Mouse (Mus musculus) urinary bladder, postnatal 4 days (tissue): ENCODE measurements around the gene Klk1.
A peak's percentile ranks its signal among the peaks of the same experiment; 100 is the strongest.

Experiments used
- DNase-seq, 2 experiments: peaks; one replicate each; pipeline ENCODE4 v3.0.0; 2021 to 2022; ENCODE audit warnings: low spot score in 2 of 2

The Klk1 gene

GRCm38 (mm10) chr7:44253023-44253616, 28.0 kb downstream of the Klk1 start:
- DNase-seq: no peak

- DNase-seq: no peak
Measured at GRCm38 (mm10) chr7:44254930-44255329, 29.8 kb downstream of the Klk1 start.

GRCm38 (mm10) chr7:44257278-44257677, 32.1 kb downstream of the Klk1 start, which contains the start of gene Acp4:
Gene Acp4, minus strand, starts transcription at chr7:44257378.
- DNase-seq: no peak

- DNase-seq: no peak
Measured at GRCm38 (mm10) chr7:44260410-44260809, 35.2 kb downstream of the Klk1 start.

- no peak for DNase-seq
Measured at GRCm38 (mm10) chr7:44261147-44261546, 36.0 kb downstream of the Klk1 start, which contains the start of gene Gm15517. Gene Gm15517, plus strand, starts transcription at chr7:44261447.

- peak; percentile 81 to 92 for DNase-seq
Measured at GRCm38 (mm10) chr7:44262791-44263643, 37.9 kb downstream of the Klk1 start.

- no peak for DNase-seq
Measured at GRCm38 (mm10) chr7:44268117-44268516, 43.0 kb downstream of the Klk1 start.

GRCm38 (mm10) chr7:44269397-44269796, 44.2 kb downstream of the Klk1 start:
- no peak for DNase-seq

GRCm38 (mm10) chr7:44271309-44271708, 46.1 kb downstream of the Klk1 start:
- DNase-seq: no peak

GRCm38 (mm10) chr7:44272546-44272945, 47.4 kb downstream of the Klk1 start:
- DNase-seq: no peak

- DNase-seq: no peak
Measured at GRCm38 (mm10) chr7:44273446-44273845, 48.3 kb downstream of the Klk1 start.

GRCm38 (mm10) chr7:44274096-44274495, 48.9 kb downstream of the Klk1 start:
- DNase-seq: no peak

GRCm38 (mm10) chr7:44275546-44275945, 50.4 kb downstream of the Klk1 start:
- DNase-seq: no peak

GRCm38 (mm10) chr7:44276461-44277249, 51.5 kb downstream of the Klk1 start:
- no peak for DNase-seq

GRCm38 (mm10) chr7:44277250-44277622, 52.1 kb downstream of the Klk1 start:
- DNase-seq: no peak
